Mouse (Mus musculus): ENCODE data around the gene Fam25c. TPM values are rescaled to one million over a fixed set of nuclear protein-coding genes. Genes with fewer than 3 reads are reported as not detected.
"Not testable (repeated sequence)": the region's sequence is repeated elsewhere in the genome, so short reads cannot be mapped to it uniquely, and the experiment has no call there.

The Fam25c gene
- polyA plus RNA-seq, 1 experiment from 2014 or later: not detected

- 74% methylated on average over 2 of the region's 2 CpGs for WGBS
- Histone ChIP-seq H3K4me3 (ENCODE audit: low read depth, low read length) (no peak overlapping the region), H3K4me2 (ENCODE audit: low read length) (no peak overlapping the region), H3K9ac (ENCODE audit: low read depth, low read length) (no peak overlapping the region), H3K9me3 (replicated peaks; ENCODE audit: control insufficient read depth, low read length, poor library complexity, severe bottlenecking) (no peaks in the 10 kb centered on the region), H3K27ac (ENCODE audit: low read length) (no peak overlapping the region), H3K4me1 (ENCODE audit: control insufficient read depth, insufficient read depth, low read length) (no peaks in the 10 kb centered on the region; the same call in 1 of the 2 replicates), H3K36me3 (ENCODE audit: control insufficient read depth, insufficient read depth, low read length) (no peaks in the 10 kb centered on the region), H3K27me3 (ENCODE audit: control insufficient read depth, insufficient read depth, low read depth, low read length) (no peaks in the 10 kb centered on the region)
- ATAC-seq: no peak
These were observed 16.5 kb upstream of the Fam25c start for GRCm38 (mm10) chr14:34371763-34372162.

GRCm38 (mm10) chr14:34370921-34371320 is 15.7 kb upstream of the Fam25c start:
- Histone ChIP-seq H3K9me3 (replicated peaks; ENCODE audit: control insufficient read depth, low read length, poor library complexity, severe bottlenecking) (no peaks in the 10 kb centered on the region), H3K4me2 (ENCODE audit: low read length) (no peak overlapping the region), H3K9ac (ENCODE audit: low read depth, low read length) (no peak overlapping the region), H3K27me3 (ENCODE audit: control insufficient read depth, insufficient read depth, low read depth, low read length) (no peaks in the 10 kb centered on the region), H3K36me3 (ENCODE audit: control insufficient read depth, insufficient read depth, low read length) (no peaks in the 10 kb centered on the region), H3K4me1 (ENCODE audit: control insufficient read depth, insufficient read depth, low read length) (no peaks in the 10 kb centered on the region; the same call in 1 of the 2 replicates), H3K27ac (ENCODE audit: low read length) (no peak overlapping the region), H3K4me3 (ENCODE audit: low read depth, low read length) (no peak overlapping the region)
- 92% methylated on average over 3 of the region's 3 CpGs for WGBS
- ATAC-seq: no peak

GRCm38 (mm10) chr14:34370203-34370602 is 15.0 kb upstream of the Fam25c start:
- no peaks in the 10 kb centered on the region for H3K27me3 ChIP-seq (ENCODE audit: control insufficient read depth, insufficient read depth, low read depth, low read length)
- H3K4me1 ChIP-seq (ENCODE audit: control insufficient read depth, insufficient read depth, low read length): no peaks in the 10 kb centered on the region; the same call in 1 of the 2 replicates
- H3K9ac ChIP-seq (ENCODE audit: low read depth, low read length): no peak overlapping the region
- no peak overlapping the region for H3K4me3 ChIP-seq (ENCODE audit: low read depth, low read length)
- no peaks in the 10 kb centered on the region for H3K36me3 ChIP-seq (ENCODE audit: control insufficient read depth, insufficient read depth, low read length)
- no peak overlapping the region for H3K27ac ChIP-seq (ENCODE audit: low read length)
- no peaks in the 10 kb centered on the region for H3K9me3 ChIP-seq (replicated peaks; ENCODE audit: control insufficient read depth, low read length, poor library complexity, severe bottlenecking)
- ATAC-seq: no peak
- WGBS: 73% methylated on average over 3 of the region's 3 CpGs
- H3K4me2 ChIP-seq (ENCODE audit: low read length): no peak overlapping the region

GRCm38 (mm10) chr14:34365147-34365507 is 9.9 kb upstream of the Fam25c start:
- no peak overlapping the region for H3K4me2 ChIP-seq (ENCODE audit: low read length)
- ATAC-seq: no peak
- H3K36me3 ChIP-seq (ENCODE audit: control insufficient read depth, insufficient read depth, low read length): no peaks in the 10 kb centered on the region
- no peaks in the 10 kb centered on the region for H3K27me3 ChIP-seq (ENCODE audit: control insufficient read depth, insufficient read depth, low read depth, low read length)
- no peak overlapping the region for H3K4me3 ChIP-seq (ENCODE audit: low read depth, low read length)
- H3K27ac ChIP-seq (ENCODE audit: low read length): no peak overlapping the region
- H3K4me1 ChIP-seq (ENCODE audit: control insufficient read depth, insufficient read depth, low read length): peaks cover 11% of the 10 kb centered on the region; the same call in 1 of the 2 replicates
- H3K9me3 ChIP-seq (replicated peaks; ENCODE audit: control insufficient read depth, low read length, poor library complexity, severe bottlenecking): no peaks in the 10 kb centered on the region
- 90% methylated on average over 2 of the region's 2 CpGs for WGBS
- no peak overlapping the region for H3K9ac ChIP-seq (ENCODE audit: low read depth, low read length)

GRCm38 (mm10) chr14:34364254-34365146 is 9.3 kb upstream of the Fam25c start:
- not testable (repeated sequence) for H3K9me3 ChIP-seq (replicated peaks; ENCODE audit: control insufficient read depth, low read length, poor library complexity, severe bottlenecking); H3K27me3 ChIP-seq (ENCODE audit: control insufficient read depth, insufficient read depth, low read depth, low read length); H3K36me3 ChIP-seq (ENCODE audit: control insufficient read depth, insufficient read depth, low read length); ATAC-seq
- peak overlapping the region; percentile 74 for H3K9ac ChIP-seq (ENCODE audit: low read depth, low read length)
- H3K4me2 ChIP-seq (ENCODE audit: low read length): peak overlapping the region; percentile 95
- H3K4me1 ChIP-seq (ENCODE audit: control insufficient read depth, insufficient read depth, low read length): peaks cover 11% of the 10 kb centered on the region; the same call in 1 of the 2 replicates
- 74% methylated on average over 15 of the region's 15 CpGs for WGBS
- peak overlapping the region; percentile 47 for H3K4me3 ChIP-seq (ENCODE audit: low read depth, low read length)
- H3K27ac ChIP-seq (ENCODE audit: low read length): peak overlapping the region; percentile 69

- H3K27ac ChIP-seq (ENCODE audit: low read length): peak overlapping the region; percentile 69
- H3K4me1 ChIP-seq (ENCODE audit: control insufficient read depth, insufficient read depth, low read length): peaks cover 11% of the 10 kb centered on the region; the same call in 1 of the 2 replicates
- under 1% methylated on average over 32 of the region's 32 CpGs for WGBS
- H3K4me3 ChIP-seq (ENCODE audit: low read depth, low read length): peak overlapping the region; percentile 47
- H3K9ac ChIP-seq (ENCODE audit: low read depth, low read length): peak overlapping the region; percentile 74
- peak overlapping the region; percentile 95 for H3K4me2 ChIP-seq (ENCODE audit: low read length)
- H3K27me3 ChIP-seq (ENCODE audit: control insufficient read depth, insufficient read depth, low read depth, low read length): no peaks in the 10 kb centered on the region
- ATAC-seq: peak; percentile 85
- H3K36me3 ChIP-seq (ENCODE audit: control insufficient read depth, insufficient read depth, low read length): no peaks in the 10 kb centered on the region
- H3K9me3 ChIP-seq (replicated peaks; ENCODE audit: control insufficient read depth, low read length, poor library complexity, severe bottlenecking): no peaks in the 10 kb centered on the region
These were observed 8.4 kb upstream of the Fam25c start for GRCm38 (mm10) chr14:34363490-34364253.

- 31% methylated on average over 18 of the region's 18 CpGs for WGBS
- peak overlapping the region; percentile 95 for H3K4me2 ChIP-seq (ENCODE audit: low read length)
These were observed 7.7 kb upstream of the Fam25c start for GRCm38 (mm10) chr14:34362726-34363445.

GRCm38 (mm10) chr14:34362135-34362534 is 6.9 kb upstream of the Fam25c start:
- no peak overlapping the region for H3K9ac ChIP-seq (ENCODE audit: low read depth, low read length)
- H3K9me3 ChIP-seq (replicated peaks; ENCODE audit: control insufficient read depth, low read length, poor library complexity, severe bottlenecking): no peaks in the 10 kb centered on the region
- H3K36me3 ChIP-seq (ENCODE audit: control insufficient read depth, insufficient read depth, low read length): no peaks in the 10 kb centered on the region
- H3K4me2 ChIP-seq (ENCODE audit: low read length): no peak overlapping the region
- H3K4me3 ChIP-seq (ENCODE audit: low read depth, low read length): no peak overlapping the region
- H3K27ac ChIP-seq (ENCODE audit: low read length): no peak overlapping the region
- H3K4me1 ChIP-seq (ENCODE audit: control insufficient read depth, insufficient read depth, low read length): peaks cover 11% of the 10 kb centered on the region; the same call in 1 of the 2 replicates
- H3K27me3 ChIP-seq (ENCODE audit: control insufficient read depth, insufficient read depth, low read depth, low read length): no peaks in the 10 kb centered on the region
- ATAC-seq: no peak
- 88% methylated on average over 4 of the region's 4 CpGs for WGBS

More at GRCm38 (mm10) chr14:34362726-34363445, 7.7 kb upstream of the Fam25c start:
- no peaks in the 10 kb centered on the region for H3K27me3 ChIP-seq (ENCODE audit: control insufficient read depth, insufficient read depth, low read depth, low read length)
- peak; percentile 61 for ATAC-seq
- H3K9me3 ChIP-seq (replicated peaks; ENCODE audit: control insufficient read depth, low read length, poor library complexity, severe bottlenecking): no peaks in the 10 kb centered on the region
- H3K4me1 ChIP-seq (ENCODE audit: control insufficient read depth, insufficient read depth, low read length): peaks cover 11% of the 10 kb centered on the region; the same call in 1 of the 2 replicates
- H3K9ac ChIP-seq (ENCODE audit: low read depth, low read length): peak overlapping the region; percentile 74
- H3K36me3 ChIP-seq (ENCODE audit: control insufficient read depth, insufficient read depth, low read length): no peaks in the 10 kb centered on the region
- no peak overlapping the region for H3K27ac ChIP-seq (ENCODE audit: low read length)
- H3K4me3 ChIP-seq (ENCODE audit: low read depth, low read length): peak overlapping the region; percentile 47

Data from midbrain, embryonic 16.5 days (tissue).